Mouse (Mus musculus) CH12.LX (cell line): ENCODE measurements at regions not wholly inside any gene's neighbourhood (a gene's known extent, or its start where the extent isn't known, plus 50 kb on each side); places are given as distances from the start of the nearest gene placed in this dataset.

Experiments used
- DNase-seq: peaks from one replicate; pipeline ENCODE4 v3.0.0-alpha.2; 2013; ENCODE audit errors: extremely low read depth
- H3K27ac ChIP-seq: 2 replicates; pipeline ENCODE4 v1.5.1; 2012; ENCODE audit warnings: low read depth, mild to moderate bottlenecking, control low read depth, moderate library complexity; ENCODE audit not compliant: insufficient read depth
- H3K27me3 ChIP-seq: replicated peaks from 2 replicates; pipeline ENCODE3; 2012; ENCODE audit warnings: inconsistent platforms
- H3K36me3 ChIP-seq, 2 experiments: replicated peaks in 1 of 2; 2 replicates each; pipeline versions ENCODE3 to v1.6.1; 2012; ENCODE audit warnings: inconsistent platforms in 1 of 2, low read length in 1 of 2, mild to moderate bottlenecking in 1 of 2, mixed read lengths in 1 of 2, moderate library complexity in 1 of 2; ENCODE audit not compliant: control insufficient read depth in 1 of 2, insufficient read depth in 1 of 2
- H3K4me1 ChIP-seq, 2 experiments: 2 replicates each; pipeline ENCODE4 v1.6.1; 2012; ENCODE audit warnings: inconsistent platforms in 1 of 2, moderate library complexity in 1 of 2; ENCODE audit not compliant: insufficient read depth in 2 of 2, control insufficient read depth in 1 of 2
- H3K4me2 ChIP-seq: 2 replicates; pipeline ENCODE4 v1.6.1; 2012; ENCODE audit warnings: low read depth, mild to moderate bottlenecking, control low read depth; ENCODE audit not compliant: poor library complexity, insufficient read depth, severe bottlenecking
- H3K4me3 ChIP-seq, 3 experiments: fragments of 150-350 bp in 1 of 3; sonication (generic) in 1 of 3; replicated peaks in 1 of 3; 2 replicates each; pipeline versions ENCODE3 to v1.5.1; 2011 to 2012; ENCODE audit warnings: low read depth in 2 of 3, low read length in 2 of 3, mild to moderate bottlenecking in 2 of 3, moderate library complexity in 2 of 3, control low read depth in 1 of 3, improper control_type of control experiment in 1 of 3, inconsistent platforms in 1 of 3, mixed read lengths in 1 of 3; ENCODE audit not compliant: poor library complexity in 1 of 3
- H3K79me2 ChIP-seq: replicated peaks from 2 replicates; pipeline ENCODE4 v1.6.1; 2012; ENCODE audit warnings: mild to moderate bottlenecking, moderate library complexity; ENCODE audit not compliant: control insufficient read depth, poor library complexity, insufficient read depth, severe bottlenecking; ENCODE audit errors: extremely low read depth
- H3K9ac ChIP-seq: 2 replicates; pipeline ENCODE4 v1.6.1; 2012; ENCODE audit warnings: low read depth, mild to moderate bottlenecking, control low read depth, moderate library complexity; ENCODE audit not compliant: insufficient read depth
- H3K9me3 ChIP-seq: replicated peaks from 2 replicates; pipeline ENCODE3; 2012; ENCODE audit warnings: low read length, inconsistent platforms, mixed read lengths
- CTCF ChIP-seq, 2 experiments: IDR thresholded peaks in 1 of 2; conservative IDR thresholded peaks in 1 of 2; 2 replicates each; pipeline ENCODE4 v1.5.1; 2011 to 2012; ENCODE audit warnings: low read depth in 2 of 2, low read length in 2 of 2, improper control_type of control experiment in 1 of 2, inconsistent platforms in 1 of 2, mild to moderate bottlenecking in 1 of 2, moderate library complexity in 1 of 2
- E2F4 ChIP-seq: IDR thresholded peaks from 2 replicates; pipeline ENCODE4 v1.6.1; 2011; ENCODE audit warnings: low read depth, low read length, improper control_type of control experiment; ENCODE audit not compliant: insufficient replicate concordance
- ELF1 ChIP-seq: IDR thresholded peaks from 2 replicates; pipeline ENCODE4 v1.6.1; 2014; ENCODE audit warnings: low read depth, mild to moderate bottlenecking, inconsistent platforms, low read length, improper control_type of control experiment
- EP300 ChIP-seq: IDR thresholded peaks from 2 replicates; pipeline ENCODE4 v1.6.1; 2011; ENCODE audit warnings: low read length, improper control_type of control experiment
- ETS1 ChIP-seq: conservative IDR thresholded peaks from 2 replicates; pipeline ENCODE4 v1.6.1; 2012; ENCODE audit warnings: low read depth, mild to moderate bottlenecking, inconsistent platforms, low read length, improper control_type of control experiment, moderate library complexity
- GABPA ChIP-seq: IDR thresholded peaks from 2 replicates; pipeline ENCODE4 v1.6.1; 2012; ENCODE audit warnings: low read depth, low read length, improper control_type of control experiment, inconsistent platforms; ENCODE audit not compliant: insufficient replicate concordance
- HCFC1 ChIP-seq: IDR thresholded peaks from 2 replicates; pipeline ENCODE4 v1.6.1; 2012; ENCODE audit warnings: low read depth, mild to moderate bottlenecking, inconsistent platforms, low read length, improper control_type of control experiment
- JUND ChIP-seq: conservative IDR thresholded peaks from 2 replicates; pipeline ENCODE4 v1.6.1; 2011; ENCODE audit warnings: low read depth, low read length, improper control_type of control experiment
- KAT2A ChIP-seq: IDR thresholded peaks from 2 replicates; pipeline ENCODE4 v1.6.1; 2012; ENCODE audit warnings: low read length, improper control_type of control experiment, inconsistent platforms; ENCODE audit not compliant: insufficient replicate concordance
- MAFK ChIP-seq: IDR thresholded peaks from 2 replicates; pipeline ENCODE4 v1.6.1; 2011; ENCODE audit warnings: low read length, improper control_type of control experiment; ENCODE audit not compliant: insufficient replicate concordance
- MAZ ChIP-seq: IDR thresholded peaks from 2 replicates; pipeline ENCODE4 v1.6.1; 2012; ENCODE audit warnings: low read depth, mild to moderate bottlenecking, inconsistent platforms, low read length, improper control_type of control experiment, moderate library complexity
- MEF2A ChIP-seq: IDR thresholded peaks from 2 replicates; pipeline ENCODE4 v1.6.1; 2014; ENCODE audit warnings: low read depth, mild to moderate bottlenecking, inconsistent platforms, low read length, improper control_type of control experiment, borderline replicate concordance
- MYC ChIP-seq: IDR thresholded peaks from 2 replicates; pipeline ENCODE4 v1.6.1; 2011; ENCODE audit warnings: low read depth, mild to moderate bottlenecking, improper control_type of control experiment, low read length
- NRF1 ChIP-seq: IDR thresholded peaks from 2 replicates; pipeline ENCODE4 v1.6.1; 2014; ENCODE audit warnings: low read depth, mild to moderate bottlenecking, inconsistent platforms, low read length, improper control_type of control experiment, moderate library complexity
- POLR2AphosphoS2 ChIP-seq: IDR thresholded peaks from 2 replicates; pipeline ENCODE4 v1.6.1; 2011; ENCODE audit warnings: low read depth, low read length, improper control_type of control experiment
- RCOR1 ChIP-seq: conservative IDR thresholded peaks from 2 replicates; pipeline ENCODE4 v1.6.1; 2012; ENCODE audit warnings: low read depth, mild to moderate bottlenecking, inconsistent platforms, low read length, improper control_type of control experiment
- SIN3A ChIP-seq: IDR thresholded peaks from 2 replicates; pipeline ENCODE4 v1.6.1; 2012; ENCODE audit warnings: low read length, improper control_type of control experiment, inconsistent platforms
- TBP ChIP-seq: conservative IDR thresholded peaks from 2 replicates; pipeline ENCODE4 v1.6.1; 2011; ENCODE audit warnings: low read depth, low read length, improper control_type of control experiment
- TCF12 ChIP-seq: IDR thresholded peaks from 2 replicates; pipeline ENCODE4 v1.6.1; 2014; ENCODE audit warnings: low read depth, mild to moderate bottlenecking, inconsistent platforms, low read length, improper control_type of control experiment
- USF1 ChIP-seq: IDR thresholded peaks from 2 replicates; pipeline ENCODE4 v1.6.1; 2014; ENCODE audit warnings: low read depth, mild to moderate bottlenecking, inconsistent platforms, low read length, improper control_type of control experiment
- ZMIZ1 ChIP-seq: IDR thresholded peaks from 2 replicates; pipeline ENCODE4 v1.6.1; 2012; ENCODE audit warnings: low read depth, mild to moderate bottlenecking, inconsistent platforms, low read length, improper control_type of control experiment
- ZNF384 ChIP-seq: IDR thresholded peaks from 2 replicates; pipeline ENCODE4 v1.6.1; 2012; ENCODE audit warnings: low read depth, low read length, improper control_type of control experiment, inconsistent platforms
- dilution Hi-C: fragments of 300-500 bp; cut with MboI; formaldehyde crosslinking; loops from 2 replicates; pipeline ENCODE4 v1.14.3; 2020; ENCODE audit warnings: low sequenced_read_pairs; ENCODE audit not compliant: extremely low pct_unique_long_range_greater_than_20kb, extremely low pct_ligation_motif_present
- in situ Hi-C: fragments of 300-500 bp; cut with MboI; formaldehyde crosslinking; loops from 3 replicates; pipeline ENCODE4 v1.14.3; 2019; ENCODE audit warnings: low sequenced_read_pairs, low pct_ligation_motif_present, low pct_unique_long_range_greater_than_20kb, mixed read lengths

DNA sequence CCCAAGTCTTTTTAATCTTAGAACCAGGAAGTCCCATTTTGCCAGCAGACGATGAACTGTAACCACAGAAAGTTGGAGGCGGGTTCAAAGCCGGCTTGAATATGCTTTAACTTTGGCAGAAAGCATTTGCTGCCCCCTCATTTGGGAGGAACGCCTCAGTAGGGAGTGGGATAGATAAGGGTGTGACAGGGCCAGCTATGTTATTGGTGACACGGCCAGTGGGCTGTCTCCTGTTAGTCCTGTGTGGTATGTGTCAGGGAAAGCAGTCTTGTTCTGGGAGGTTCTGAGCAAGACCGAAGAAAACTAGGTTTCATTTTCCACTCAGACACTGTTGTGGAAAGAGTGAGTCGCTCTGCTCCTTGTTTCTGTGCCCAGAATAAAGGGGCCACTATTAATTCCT, 154.7 kb upstream of the Pdzrn3 start:
- in situ Hi-C loops, result no loop called here
- dilution Hi-C loops, result no loop called here
- no peak for DNase-seq
- H3K4me1 ChIP-seq, result no peaks in the 10 kb centered on the region
- no peaks in the 10 kb centered on the region for H3K36me3 ChIP-seq
- H3K27me3 ChIP-seq, result no peaks in the 10 kb centered on the region
- TF ChIP-seq MAZ (no peak), ETS1 (no peak), MYC (no peak), MAFK (no peak), MEF2A (no peak), GABPA (no peak), ZNF384 (no peak)
- H3K79me2 ChIP-seq, result no peaks in the 10 kb centered on the region
- no peak overlapping the region for H3K4me3 ChIP-seq
- H3K4me2 ChIP-seq, result no peak overlapping the region
- no peak overlapping the region for H3K27ac ChIP-seq
- peaks cover 54% of the 10 kb centered on the region for H3K9me3 ChIP-seq
- no peak overlapping the region for H3K9ac ChIP-seq

DNA sequence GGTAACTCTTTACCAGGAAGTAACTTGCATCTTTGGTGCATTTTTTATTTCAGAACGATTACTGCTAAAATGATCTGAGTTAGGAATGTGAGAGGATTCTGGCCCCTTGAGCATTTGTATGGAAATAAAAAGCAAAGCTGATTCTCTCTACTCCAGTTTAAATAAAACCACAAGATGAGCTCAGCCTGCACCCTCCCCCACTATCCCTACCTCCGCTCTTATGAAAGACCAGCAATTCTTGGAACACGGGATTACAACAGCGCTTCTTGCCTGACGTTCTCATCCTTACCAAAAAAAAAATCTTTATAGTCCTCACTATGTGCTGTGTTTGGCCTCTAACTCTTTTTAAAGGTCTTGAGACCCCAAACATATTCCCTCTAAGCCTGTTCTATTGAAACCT, 154.2 kb upstream of the Pdzrn3 start:
- Histone ChIP-seq H3K27ac (no peak overlapping the region), H3K4me3 (no peak overlapping the region), H3K36me3 (no peaks in the 10 kb centered on the region), H3K9me3 (peaks cover 52% of the 10 kb centered on the region), H3K4me1 (no peaks in the 10 kb centered on the region), H3K79me2 (no peaks in the 10 kb centered on the region), H3K4me2 (no peak overlapping the region), H3K9ac (no peak overlapping the region), H3K27me3 (no peaks in the 10 kb centered on the region)
- in situ Hi-C loops, result no loop called here
- no peak for DNase-seq
- dilution Hi-C loops, result no loop called here
- no peak for TF ChIP-seq SIN3A
- no peak for TF ChIP-seq HCFC1
- no peak for TF ChIP-seq TBP
- no peak for TF ChIP-seq RCOR1
- TF ChIP-seq ZMIZ1, result no peak
- no peak for TF ChIP-seq NRF1
- TF ChIP-seq JUND, result no peak
- TF ChIP-seq KAT2A, result no peak
- TF ChIP-seq E2F4, result no peak
- TF ChIP-seq ELF1, result no peak
- TF ChIP-seq USF1, result no peak
- TF ChIP-seq TCF12, result no peak
- TF ChIP-seq EP300, result no peak
- no peak for TF ChIP-seq MAFK
- no peak for TF ChIP-seq MEF2A
- TF ChIP-seq CTCF (conservative IDR thresholded peaks at IDR 0.05 in 1 of 2, IDR thresholded peaks at IDR 0.05 in 1 of 2; ENCODE audit: low read depth in 2 of 2, low read length in 2 of 2), result no peak
- TF ChIP-seq POLR2AphosphoS2, result no peak
